Mouse (Mus musculus) MEL (cell line): Measurements from ENCODE around the gene Tchp. TPM values are rescaled to one million over a fixed set of nuclear protein-coding genes. Genes with fewer than 3 reads are reported as not detected.

Source experiments
- DNase-seq: peaks from one replicate; pipeline ENCODE4 v3.0.0; 2011; ENCODE audit warnings: low read depth, low spot score
- H3K27ac ChIP-seq: 2 replicates; pipeline ENCODE4 v1.5.1; 2012; ENCODE audit warnings: low read depth, mild to moderate bottlenecking, control low read depth, low read length, moderate library complexity; ENCODE audit not compliant: control insufficient read depth
- H3K27me3 ChIP-seq, 2 experiments: fragments of 150-350 bp in 1 of 2; sonication (generic) in 1 of 2; 2 replicates each; pipeline ENCODE4 v1.6.1; 2012; ENCODE audit warnings: low read length in 2 of 2, mild to moderate bottlenecking in 2 of 2, improper control_type of control experiment in 1 of 2, moderate library complexity in 1 of 2; ENCODE audit not compliant: insufficient read depth in 2 of 2, control insufficient read depth in 1 of 2
- H3K36me3 ChIP-seq, 2 experiments: 2 replicates each; pipeline ENCODE4 v1.6.1; 2012 to 2014; ENCODE audit warnings: low read length in 2 of 2, improper control_type of control experiment in 1 of 2, inconsistent platforms in 1 of 2, mild to moderate bottlenecking in 1 of 2; ENCODE audit not compliant: insufficient read depth in 2 of 2, control insufficient read depth in 1 of 2
- H3K4me1 ChIP-seq, 2 experiments: fragments of 150-350 bp in 1 of 2; sonication (generic) in 1 of 2; 2 replicates each; pipeline ENCODE4 v1.6.1; 2012; ENCODE audit warnings: low read length in 2 of 2, improper control_type of control experiment in 1 of 2, mild to moderate bottlenecking in 1 of 2; ENCODE audit not compliant: insufficient read depth in 2 of 2, control insufficient read depth in 1 of 2
- H3K4me3 ChIP-seq, 2 experiments: fragments of 150-350 bp in 1 of 2; sonication (generic) in 1 of 2; 2 replicates each; pipeline ENCODE4 v1.5.1; 2012; ENCODE audit warnings: low read depth in 2 of 2, low read length in 2 of 2, mild to moderate bottlenecking in 2 of 2, moderate library complexity in 2 of 2, control low read depth in 1 of 2, improper control_type of control experiment in 1 of 2; ENCODE audit not compliant: control insufficient read depth in 1 of 2, insufficient read depth in 1 of 2
- H3K79me2 ChIP-seq: 2 replicates; pipeline ENCODE4 v1.6.1; 2012; ENCODE audit warnings: mild to moderate bottlenecking, low read length, moderate library complexity; ENCODE audit not compliant: control insufficient read depth, poor library complexity, insufficient read depth
- H3K9ac ChIP-seq: 2 replicates; pipeline ENCODE4 v1.6.1; 2012; ENCODE audit warnings: low read depth, mild to moderate bottlenecking, control low read depth, low read length, moderate library complexity; ENCODE audit not compliant: control insufficient read depth, poor library complexity, severe bottlenecking
- H3K9me3 ChIP-seq: fragments of 150-350 bp; sonication (generic); replicated peaks from 2 replicates; pipeline ENCODE4 v1.6.1; 2012; ENCODE audit warnings: mild to moderate bottlenecking, low read length, improper control_type of control experiment, moderate library complexity; ENCODE audit not compliant: insufficient read depth
- BHLHE40 ChIP-seq: IDR thresholded peaks from 2 replicates; pipeline ENCODE4 v1.6.1; 2012; ENCODE audit warnings: low read depth, mild to moderate bottlenecking, inconsistent platforms, low read length, improper control_type of control experiment, borderline replicate concordance
- CHD2 ChIP-seq: IDR thresholded peaks from 2 replicates; pipeline ENCODE4 v1.6.1; 2011; ENCODE audit warnings: low read length, improper control_type of control experiment
- CTCF ChIP-seq, 3 experiments: IDR thresholded peaks in 2 of 3; conservative IDR thresholded peaks in 1 of 3; 2 replicates each; pipeline ENCODE4 v1.5.1; 2011 to 2012; ENCODE audit warnings: low read length in 3 of 3, low read depth in 2 of 3, mild to moderate bottlenecking in 2 of 3, improper control_type of control experiment in 1 of 3, inconsistent platforms in 1 of 3, mixed read lengths in 1 of 3, moderate library complexity in 1 of 3; ENCODE audit not compliant: control insufficient read depth in 1 of 3, insufficient read depth in 1 of 3, poor library complexity in 1 of 3, severe bottlenecking in 1 of 3
- E2F4 ChIP-seq: IDR thresholded peaks from 2 replicates; pipeline ENCODE4 v1.6.1; 2011; ENCODE audit warnings: low read depth, low read length, improper control_type of control experiment, borderline replicate concordance
- ELF1 ChIP-seq: IDR thresholded peaks from 2 replicates; pipeline ENCODE4 v1.6.1; 2014; ENCODE audit warnings: low read depth, mild to moderate bottlenecking, inconsistent platforms, low read length, improper control_type of control experiment, moderate library complexity
- EP300 ChIP-seq, 2 experiments: IDR thresholded peaks; 2 replicates each; pipeline ENCODE4 v1.6.1; 2011; ENCODE audit warnings: improper control_type of control experiment in 2 of 2, low read length in 2 of 2, low read depth in 1 of 2, mild to moderate bottlenecking in 1 of 2
- GABPA ChIP-seq: IDR thresholded peaks from 2 replicates; pipeline ENCODE4 v1.6.1; 2012; ENCODE audit warnings: low read depth, mild to moderate bottlenecking, inconsistent platforms, low read length, improper control_type of control experiment, moderate library complexity
- GATA1 ChIP-seq: IDR thresholded peaks from 2 replicates; pipeline ENCODE4 v1.6.1; 2011; ENCODE audit warnings: low read depth, low read length, improper control_type of control experiment
- HCFC1 ChIP-seq: IDR thresholded peaks from 2 replicates; pipeline ENCODE4 v1.6.1; 2012; ENCODE audit warnings: low read depth, mild to moderate bottlenecking, inconsistent platforms, low read length, improper control_type of control experiment, moderate library complexity
- JUND ChIP-seq: IDR thresholded peaks from 2 replicates; pipeline ENCODE4 v1.6.1; 2011; ENCODE audit warnings: low read depth, mild to moderate bottlenecking, improper control_type of control experiment, low read length
- MEF2A ChIP-seq: IDR thresholded peaks from 2 replicates; pipeline ENCODE4 v1.6.1; 2014; ENCODE audit warnings: low read depth, mild to moderate bottlenecking, inconsistent platforms, low read length, improper control_type of control experiment; ENCODE audit not compliant: poor library complexity, insufficient replicate concordance, severe bottlenecking; ENCODE audit errors: extremely low read depth
- MXI1 ChIP-seq: IDR thresholded peaks from 2 replicates; pipeline ENCODE4 v1.6.1; 2011; ENCODE audit warnings: mild to moderate bottlenecking, low read depth, low read length, improper control_type of control experiment
- NRF1 ChIP-seq: IDR thresholded peaks from 2 replicates; pipeline ENCODE4 v1.6.1; 2014; ENCODE audit warnings: low read depth, mild to moderate bottlenecking, inconsistent platforms, low read length, improper control_type of control experiment, moderate library complexity; ENCODE audit not compliant: poor library complexity, insufficient read depth, severe bottlenecking
- POLR2AphosphoS2 ChIP-seq: IDR thresholded peaks from 2 replicates; pipeline ENCODE4 v1.6.1; 2011; ENCODE audit warnings: low read length, improper control_type of control experiment
- POLR2AphosphoS5 ChIP-seq: IDR thresholded peaks from 2 replicates; pipeline ENCODE4 v1.6.1; 2012; ENCODE audit warnings: low read depth, borderline replicate concordance, mild to moderate bottlenecking, inconsistent platforms, low read length, moderate library complexity, mixed read lengths
- TBP ChIP-seq: IDR thresholded peaks from 2 replicates; pipeline ENCODE4 v1.8.0; 2011; ENCODE audit warnings: low read depth, low read length, improper control_type of control experiment
- TCF12 ChIP-seq: IDR thresholded peaks from 2 replicates; pipeline ENCODE4 v1.6.1; 2014; ENCODE audit warnings: low read depth, mild to moderate bottlenecking, inconsistent platforms, low read length, improper control_type of control experiment, moderate library complexity
- UBTF ChIP-seq: IDR thresholded peaks from 2 replicates; pipeline ENCODE4 v1.6.1; 2012; ENCODE audit warnings: low read depth, mild to moderate bottlenecking, inconsistent platforms, low read length, improper control_type of control experiment, moderate library complexity, borderline replicate concordance; ENCODE audit not compliant: insufficient read depth
- USF2 ChIP-seq, 2 experiments: IDR thresholded peaks; 2 replicates each; pipeline ENCODE4 v1.6.1; 2011 to 2012; ENCODE audit warnings: improper control_type of control experiment in 2 of 2, low read length in 2 of 2, borderline replicate concordance in 1 of 2, inconsistent platforms in 1 of 2, low read depth in 1 of 2, mild to moderate bottlenecking in 1 of 2; ENCODE audit not compliant: insufficient read depth in 1 of 2
- ZC3H11A ChIP-seq: IDR thresholded peaks from 2 replicates; pipeline ENCODE4 v1.6.1; 2012; ENCODE audit warnings: low read depth, mild to moderate bottlenecking, inconsistent platforms, low read length, improper control_type of control experiment
- ZMIZ1 ChIP-seq: IDR thresholded peaks from 2 replicates; pipeline ENCODE4 v1.6.1; 2012; ENCODE audit warnings: low read depth, mild to moderate bottlenecking, inconsistent platforms, low read length, improper control_type of control experiment, moderate library complexity
- ZNF384 ChIP-seq: IDR thresholded peaks from 2 replicates; pipeline ENCODE4 v1.6.1; 2012; ENCODE audit warnings: low read depth, mild to moderate bottlenecking, inconsistent platforms, low read length, improper control_type of control experiment
- polyA plus RNA-seq, 2 experiments: library from polyadenylated mRNA; stranded (reverse) in 1 of 2; unstranded in 1 of 2; fragments of >175 nt in 1 of 2; fragments of >200 nt in 1 of 2; gene quantifications; 2 replicates each; pipeline versions ENCODE4 v1.2.1 to v1.2.4; 2012; ENCODE audit warnings: low replicate concordance in 2 of 2, low read depth in 1 of 2; ENCODE audit not compliant: insufficient read length in 2 of 2, insufficient read depth in 1 of 2, missing spikeins in 1 of 2
- total RNA-seq: library from RNA; depleted of rRNA; stranded (reverse); fragments of 300-350 nt; gene quantifications from 2 replicates; pipeline ENCODE4 v1.2.3, GENCODE M21; 2012

Tchp gene
- total and polyA plus RNA-seq, 3 experiments: 13.6 to 21.1 TPM; not detected in 1

GRCm38 (mm10) chr5:114731498-114731897 is 23.9 kb downstream of the Tchp start:
- no peak for DNase-seq
- H3K27me3 ChIP-seq: no peaks in the 10 kb centered on the region
- no peak for TF ChIP-seq ELF1
- TF ChIP-seq CTCF (IDR thresholded peaks at IDR 0.05 in 2 of 3, conservative IDR thresholded peaks at IDR 0.05 in 1 of 3; ENCODE audit: control insufficient read depth in 1 of 3, insufficient read depth in 1 of 3, low read depth in 2 of 3, low read length in 3 of 3, poor library complexity in 1 of 3, severe bottlenecking in 1 of 3): no peak
- TF ChIP-seq POLR2AphosphoS5: no peak
- no peak for TF ChIP-seq TBP
- TF ChIP-seq JUND: no peak
- no peak for TF ChIP-seq HCFC1
- no peak for TF ChIP-seq ZC3H11A
- no peak for TF ChIP-seq GATA1
- TF ChIP-seq EP300 (IDR thresholded peaks at IDR 0.05; ENCODE audit: low read depth in 1 of 2, low read length in 2 of 2): no peak
- no peak overlapping the region for H3K27ac ChIP-seq
- H3K9ac ChIP-seq: no peak overlapping the region
- no peaks in the 10 kb centered on the region for H3K79me2 ChIP-seq
- no peak overlapping the region for H3K4me3 ChIP-seq
- H3K36me3 ChIP-seq: peaks cover 0 to 11% of the 10 kb centered on the region in 2 experiments; a peak in 2 of 4 replicates
- no peaks in the 10 kb centered on the region for H3K9me3 ChIP-seq
- no peaks in the 10 kb centered on the region for H3K4me1 ChIP-seq

- TF ChIP-seq EP300 (IDR thresholded peaks at IDR 0.05; ENCODE audit: low read depth in 1 of 2, low read length in 2 of 2) (no peak), MEF2A (no peak), JUND (no peak), GABPA (no peak), CHD2 (no peak), NRF1 (no peak), BHLHE40 (no peak), POLR2AphosphoS2 (no peak), MXI1 (no peak), TCF12 (no peak), UBTF (no peak), E2F4 (no peak), POLR2AphosphoS5 (no peak), USF2 (IDR thresholded peaks at IDR 0.05; ENCODE audit: borderline replicate concordance in 1 of 2, insufficient read depth in 1 of 2, low read depth in 1 of 2, low read length in 2 of 2) (no peak), ZNF384 (no peak), GATA1 (no peak), ZMIZ1 (no peak)
- TF ChIP-seq, all 39 proteins: peak for 0
- no peak for DNase-seq
Measured at GRCm38 (mm10) chr5:114731969-114732368, 24.4 kb downstream of the Tchp start.

More at GRCm38 (mm10) chr5:114731969-114732368, 24.4 kb downstream of the Tchp start:
- H3K9ac ChIP-seq: no peak overlapping the region
- H3K4me3 ChIP-seq: no peak overlapping the region
- H3K79me2 ChIP-seq: no peaks in the 10 kb centered on the region
- no peaks in the 10 kb centered on the region for H3K27me3 ChIP-seq
- no peaks in the 10 kb centered on the region for H3K9me3 ChIP-seq
- H3K36me3 ChIP-seq: peaks cover 0 to 11% of the 10 kb centered on the region in 2 experiments; a peak in 2 of 4 replicates
- no peaks in the 10 kb centered on the region for H3K4me1 ChIP-seq
- no peak overlapping the region for H3K27ac ChIP-seq
